Mouse (Mus musculus) intestine, postnatal 0 days (tissue): ENCODE measurements around the gene Ubac2. TPM values are rescaled to one million over a fixed set of nuclear protein-coding genes. Genes with fewer than 3 reads are reported as not detected.

ENCODE experiments used
- ATAC-seq: fragments of 200-750 bp; cut with Nextera tagmentation; 2 replicates; pipeline ENCODE4 v1.8.0; 2017; ENCODE audit warnings: mild to moderate bottlenecking, moderate TSS enrichment, moderate library complexity
- H3K27ac ChIP-seq: fragments of 300-500 bp; sonication (generic); 2 replicates; pipeline ENCODE4 v1.5.1; 2014; ENCODE audit warnings: mild to moderate bottlenecking, low read depth, low read length, moderate library complexity
- H3K27me3 ChIP-seq: fragments of 300-500 bp; sonication (generic); replicated peaks from 2 replicates; pipeline ENCODE4 v1.6.1; 2014; ENCODE audit warnings: low read length, mixed read lengths; ENCODE audit not compliant: control insufficient read depth, insufficient read depth
- H3K36me3 ChIP-seq: fragments of 300-500 bp; sonication (generic); 2 replicates; pipeline ENCODE4 v1.6.1; 2014; ENCODE audit warnings: mild to moderate bottlenecking, moderate library complexity; ENCODE audit not compliant: control insufficient read depth, insufficient read depth
- H3K4me1 ChIP-seq: fragments of 300-500 bp; sonication (generic); replicated peaks from 2 replicates; pipeline ENCODE4 v1.6.1; 2014; ENCODE audit warnings: antibody characterized with exemption, low read length, mixed read lengths; ENCODE audit not compliant: control insufficient read depth, insufficient read depth
- H3K4me2 ChIP-seq: fragments of 300-500 bp; sonication (generic); replicated peaks from 2 replicates; pipeline ENCODE4 v1.6.1; 2014; ENCODE audit warnings: low read depth, mild to moderate bottlenecking, moderate library complexity
- H3K4me3 ChIP-seq: fragments of 300-500 bp; sonication (generic); 2 replicates; pipeline ENCODE4 v1.5.1; 2014; ENCODE audit warnings: low read depth, low read length
- H3K9ac ChIP-seq: fragments of 300-500 bp; sonication (generic); 2 replicates; pipeline ENCODE4 v1.6.1; 2014; ENCODE audit warnings: mild to moderate bottlenecking, low read depth, low read length
- H3K9me3 ChIP-seq: fragments of 300-500 bp; sonication (generic); 2 replicates; pipeline ENCODE4 v1.6.1; 2016; ENCODE audit warnings: mixed run types; ENCODE audit not compliant: control insufficient read depth
- CTCF ChIP-seq: sonication (generic); IDR thresholded peaks from 2 replicates; pipeline ENCODE4 v1.5.1; 2016; ENCODE audit warnings: low read depth, mild to moderate bottlenecking, control low read depth, antibody characterized with exemption, moderate library complexity
- WGBS: fragments of 180-500 bp; shearing (Covaris S2); extraction: QIAGEN DNeasy Blood & Tissue Kit; methylation state at CpG from one replicate; pipeline ENCODE4 v1.1.7; 2014; 5-methylcytosine and 5-hydroxymethylcytosine counted together
- polyA plus RNA-seq: library from polyadenylated mRNA; unstranded; fragments of >200 nt; fragmentation: Nextera tagmentation; extraction: Ambion mirVana; gene quantifications from 2 replicates; pipeline ENCODE4 v1.2.1, GENCODE M21; 2015

The Ubac2 gene
- polyA plus RNA-seq, 1 experiment from 2014 or later, result 39.2 TPM

- no peak for TF ChIP-seq CTCF
- Histone ChIP-seq H3K9ac (no peak overlapping the region), H3K36me3 (peaks cover 11% of the 10 kb centered on the region; the same call in 1 of the 2 replicates), H3K4me2 (no peak overlapping the region), H3K4me1 (no peaks in the 10 kb centered on the region), H3K9me3 (no peaks in the 10 kb centered on the region), H3K27ac (no peak overlapping the region), H3K27me3 (no peaks in the 10 kb centered on the region), H3K4me3 (no peak overlapping the region)
- WGBS, result 92% methylated on average over 3 of the region's 3 CpGs
- ATAC-seq, result no peak
Measured at GRCm38 (mm10) chr14:121931594-121931993, 53.2 kb downstream of the Ubac2 start.

- 86% methylated on average over 4 of the region's 4 CpGs for WGBS
Measured at GRCm38 (mm10) chr14:121932180-121932579, 53.8 kb downstream of the Ubac2 start.

GRCm38 (mm10) chr14:121933906-121934596, 55.6 kb downstream of the Ubac2 start:
- H3K4me1 ChIP-seq, result no peaks in the 10 kb centered on the region
- H3K27me3 ChIP-seq, result no peaks in the 10 kb centered on the region
- peaks cover 11% of the 10 kb centered on the region; the same call in 1 of the 2 replicates for H3K36me3 ChIP-seq
- no peak overlapping the region for H3K27ac ChIP-seq
- H3K9ac ChIP-seq, result no peak overlapping the region
- 92% methylated on average over 7 of the region's 7 CpGs for WGBS
- H3K4me3 ChIP-seq, result no peak overlapping the region
- no peaks in the 10 kb centered on the region for H3K9me3 ChIP-seq
- H3K4me2 ChIP-seq, result no peak overlapping the region
- no peak for TF ChIP-seq CTCF
- ATAC-seq, result no peak

More at GRCm38 (mm10) chr14:121932180-121932579, 53.8 kb downstream of the Ubac2 start:
- no peaks in the 10 kb centered on the region for H3K27me3 ChIP-seq
- peaks cover 11% of the 10 kb centered on the region; the same call in 1 of the 2 replicates for H3K36me3 ChIP-seq
- no peak for ATAC-seq
- H3K4me3 ChIP-seq, result no peak overlapping the region
- no peak for TF ChIP-seq CTCF
- no peaks in the 10 kb centered on the region for H3K9me3 ChIP-seq
- no peak overlapping the region for H3K27ac ChIP-seq
- H3K4me1 ChIP-seq, result no peaks in the 10 kb centered on the region
- no peak overlapping the region for H3K9ac ChIP-seq
- no peak overlapping the region for H3K4me2 ChIP-seq

GRCm38 (mm10) chr14:121934597-121934946, 56.2 kb downstream of the Ubac2 start:
- no peak overlapping the region for H3K9ac ChIP-seq

GRCm38 (mm10) chr14:121936356-121936755, 57.9 kb downstream of the Ubac2 start:
- Histone ChIP-seq H3K4me1 (no peaks in the 10 kb centered on the region), H3K4me2 (no peak overlapping the region), H3K36me3 (peaks cover 11% of the 10 kb centered on the region; the same call in 1 of the 2 replicates), H3K9ac (no peak overlapping the region), H3K4me3 (no peak overlapping the region), H3K27me3 (no peaks in the 10 kb centered on the region), H3K27ac (no peak overlapping the region), H3K9me3 (no peaks in the 10 kb centered on the region)
- no peak for ATAC-seq
- WGBS, result 91% methylated on average over 4 of the region's 4 CpGs
- no peak for TF ChIP-seq CTCF

More at GRCm38 (mm10) chr14:121934597-121934946, 56.2 kb downstream of the Ubac2 start:
- 91% methylated on average over 5 of the region's 5 CpGs for WGBS
- no peak for ATAC-seq
- Histone ChIP-seq H3K4me2 (no peak overlapping the region), H3K27me3 (no peaks in the 10 kb centered on the region), H3K4me3 (no peak overlapping the region), H3K36me3 (peaks cover 11% of the 10 kb centered on the region; the same call in 1 of the 2 replicates), H3K9me3 (no peaks in the 10 kb centered on the region), H3K4me1 (no peaks in the 10 kb centered on the region), H3K27ac (no peak overlapping the region)
- TF ChIP-seq CTCF, result no peak

GRCm38 (mm10) chr14:121936856-121937255, 58.4 kb downstream of the Ubac2 start:
- Histone ChIP-seq H3K36me3 (peaks cover 11% of the 10 kb centered on the region; the same call in 1 of the 2 replicates), H3K27me3 (no peaks in the 10 kb centered on the region), H3K27ac (no peak overlapping the region), H3K9me3 (no peaks in the 10 kb centered on the region), H3K4me1 (no peaks in the 10 kb centered on the region), H3K4me2 (no peak overlapping the region), H3K9ac (no peak overlapping the region), H3K4me3 (no peak overlapping the region)
- ATAC-seq, result no peak
- TF ChIP-seq CTCF, result no peak
- 79% methylated on average over 8 of the region's 8 CpGs for WGBS
